Mouse (Mus musculus): ENCODE results near the gene Hist1h2ad.
"Not testable (repeated sequence)": the region's sequence is repeated elsewhere in the genome, so short reads cannot be mapped to it uniquely, and the experiment has no call there.

The Hist1h2ad gene

DNA sequence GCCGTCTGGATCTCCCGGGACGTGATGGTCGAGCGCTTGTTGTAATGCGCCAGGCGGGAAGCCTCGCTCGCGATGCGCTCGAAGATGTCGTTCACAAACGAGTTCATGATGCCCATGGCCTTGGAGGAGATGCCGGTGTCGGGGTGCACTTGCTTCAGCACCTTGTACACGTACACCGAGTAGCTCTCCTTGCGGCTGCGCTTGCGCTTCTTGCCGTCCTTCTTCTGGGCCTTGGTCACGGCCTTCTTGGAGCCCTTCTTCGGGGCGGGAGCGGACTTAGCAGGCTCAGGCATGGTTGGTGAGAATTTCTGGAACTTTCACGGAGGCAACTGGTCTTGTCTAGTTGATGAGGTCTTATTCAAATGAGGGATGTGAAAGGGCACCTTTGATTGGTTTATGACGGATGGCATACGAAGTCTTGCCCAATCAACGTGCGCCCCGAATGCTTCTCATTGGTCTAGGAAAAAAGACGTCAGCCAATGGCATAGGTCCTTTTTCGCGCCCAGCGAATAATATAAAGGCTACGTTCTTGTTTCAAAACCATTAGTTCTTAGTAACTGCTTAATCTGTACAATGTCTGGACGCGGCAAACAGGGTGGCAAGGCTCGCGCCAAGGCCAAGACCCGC, at the start of gene Hist1h2ad, which contains the start of gene Hist1h2bf:
Gene Hist1h2ad, plus strand, starts transcription at position 484 of the 627 bp plus-strand sequence.
Gene Hist1h2bf, minus strand, starts transcription at position 299 of the 627 bp plus-strand sequence.
- DNase-seq (ENCODE audit: low read depth, low spot score): peak; percentile 99

DNA sequence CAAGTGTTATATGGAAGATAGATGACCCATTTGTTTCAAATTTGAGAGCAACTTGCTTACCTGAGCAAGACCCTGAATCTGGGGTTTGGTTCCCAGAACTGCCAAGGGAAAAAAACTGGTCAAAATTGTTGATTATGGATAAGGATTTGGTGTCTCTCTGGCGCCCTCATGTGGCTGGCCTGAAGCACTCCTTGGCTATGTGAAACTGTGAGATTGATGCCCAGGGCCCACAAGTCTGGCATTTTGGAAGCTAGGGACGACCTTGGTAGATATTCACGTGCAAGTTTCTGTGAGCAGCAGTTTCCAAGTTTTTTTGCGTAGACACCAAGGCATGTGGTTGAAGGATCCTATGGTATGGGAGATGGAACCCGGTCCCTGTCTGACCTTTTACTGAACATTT, 49.5 kb upstream of the Hist1h2ad start:
- peak; percentile 81 for DNase-seq (ENCODE audit: low read depth, low spot score)

DNA sequence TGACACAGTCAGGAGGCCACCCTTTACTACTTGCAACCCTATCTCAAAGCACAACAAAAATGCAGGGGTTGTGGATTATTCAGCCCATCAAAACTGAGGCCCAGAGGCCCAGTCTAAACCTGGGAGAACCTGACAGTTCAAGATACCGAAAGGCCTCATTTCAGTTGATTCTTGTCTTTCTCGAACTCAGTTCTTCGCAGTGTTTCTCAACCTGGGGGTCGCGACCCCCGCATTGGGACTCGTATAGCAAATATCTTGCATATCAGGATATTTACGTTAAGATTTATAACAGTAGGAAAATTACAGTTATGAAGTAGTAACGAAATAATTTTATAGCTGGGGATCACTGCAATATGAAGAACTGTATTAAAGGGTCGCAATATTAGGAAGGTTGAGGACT, 48.3 kb upstream of the Hist1h2ad start:
- no peak for DNase-seq (ENCODE audit: low read depth, low spot score)

DNA sequence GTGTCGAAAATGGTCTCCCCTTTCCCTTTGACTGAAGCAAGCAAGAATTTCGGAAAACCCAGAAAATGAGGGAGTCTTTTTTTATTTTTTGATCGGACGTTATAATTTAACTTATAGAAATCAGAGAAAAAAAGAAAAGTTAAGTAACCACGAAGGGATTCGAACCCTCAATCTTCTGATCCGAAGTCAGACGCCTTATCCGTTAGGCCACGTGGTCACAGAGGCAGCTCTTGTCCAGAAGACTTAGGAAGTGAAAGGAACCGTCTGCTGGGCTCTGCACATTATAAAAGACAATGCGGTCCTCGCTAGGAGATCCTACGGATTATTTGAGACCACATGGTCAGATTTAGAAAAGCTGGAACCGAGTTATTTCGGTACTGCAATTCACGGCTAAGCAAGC, 47.9 kb upstream of the Hist1h2ad start:
- DNase-seq (ENCODE audit: low read depth, low spot score): peak; percentile 81

DNA sequence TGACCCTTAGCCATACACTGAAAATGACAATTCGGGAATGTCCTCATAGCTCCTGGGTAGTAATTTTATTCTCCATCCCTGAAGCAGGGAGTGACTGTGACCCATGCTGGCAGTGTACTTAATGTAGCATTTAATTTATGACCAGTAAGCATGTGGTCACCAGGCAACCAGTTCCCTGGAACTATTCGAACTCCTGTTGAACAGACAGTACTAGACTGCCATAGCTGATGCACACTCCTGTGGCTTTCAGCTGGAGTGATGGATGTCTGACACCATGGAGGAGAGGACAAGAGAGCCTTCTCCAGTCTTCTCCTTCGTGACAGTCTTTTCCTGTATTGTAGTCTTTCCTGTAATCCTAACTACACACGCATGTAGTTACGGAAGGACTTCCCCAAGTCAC, 45.2 kb upstream of the Hist1h2ad start:
- DNase-seq (ENCODE audit: low read depth, low spot score): no peak

DNA sequence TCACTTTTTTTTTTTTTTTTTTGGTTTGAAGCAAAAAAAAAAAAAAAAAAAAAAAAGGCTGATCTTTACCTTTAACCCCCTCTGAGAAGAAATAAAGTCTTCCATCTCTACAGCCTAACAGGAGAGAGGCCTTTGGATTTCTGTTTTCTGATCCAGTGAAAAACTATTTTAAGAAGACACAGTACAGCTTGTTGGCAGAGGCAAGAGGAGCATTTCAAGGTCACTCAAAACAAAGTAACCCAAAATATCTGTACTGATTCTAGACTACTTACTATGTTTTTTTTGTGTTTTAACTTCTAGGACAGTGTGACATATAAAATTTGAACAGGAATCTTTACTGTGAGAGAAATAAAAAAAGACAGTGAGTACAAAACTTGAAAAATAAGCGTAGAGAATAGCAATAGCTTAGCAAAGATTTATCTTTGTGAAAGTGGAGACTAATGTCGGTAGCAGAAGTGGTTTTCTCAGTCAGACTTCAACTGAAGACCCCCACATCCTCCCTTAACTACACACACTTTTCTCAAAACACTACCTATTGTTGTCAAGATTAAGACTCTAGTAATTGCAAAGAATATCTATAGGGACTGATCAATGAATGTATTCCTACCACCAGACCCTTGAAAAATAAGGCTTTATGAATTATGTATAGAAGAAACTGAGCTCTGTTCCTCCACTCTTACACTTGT, 44.6 kb upstream of the Hist1h2ad start:
- DNase-seq (ENCODE audit: low read depth, low spot score): no peak

DNA sequence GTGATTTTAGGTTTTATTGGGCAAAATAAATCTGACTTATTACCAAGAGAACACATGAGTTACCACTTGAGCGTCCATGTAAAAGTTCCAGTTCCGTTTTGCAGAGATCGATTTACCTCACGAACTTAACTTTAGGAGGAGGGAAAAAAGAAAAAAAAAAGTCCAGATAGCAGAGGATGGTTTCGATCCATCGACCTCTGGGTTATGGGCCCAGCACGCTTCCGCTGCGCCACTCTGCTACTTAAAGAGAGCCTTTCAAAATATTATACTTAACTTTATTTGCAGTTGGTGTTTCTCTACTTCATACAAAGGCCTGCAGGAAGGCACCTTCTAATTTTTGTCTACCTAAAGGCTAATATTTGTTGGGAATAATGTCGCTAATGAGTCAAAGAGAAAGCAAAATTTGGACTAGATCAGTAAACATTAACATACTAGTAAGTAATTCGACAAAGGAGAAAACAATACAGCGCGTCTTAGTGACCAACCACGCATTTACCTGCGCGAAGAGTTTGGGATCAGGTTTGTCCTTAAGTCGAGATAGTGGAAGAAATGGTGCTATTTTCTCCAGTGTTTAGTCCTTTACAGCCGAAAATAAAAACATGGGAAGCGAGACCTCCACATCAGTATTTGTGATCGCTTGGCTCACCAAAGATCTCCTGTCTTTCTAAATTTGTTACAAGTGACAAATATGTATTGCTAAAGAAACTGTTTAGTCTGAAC, 43.8 kb upstream of the Hist1h2ad start:
- DNase-seq (ENCODE audit: low read depth, low spot score): peak; percentile 70

DNA sequence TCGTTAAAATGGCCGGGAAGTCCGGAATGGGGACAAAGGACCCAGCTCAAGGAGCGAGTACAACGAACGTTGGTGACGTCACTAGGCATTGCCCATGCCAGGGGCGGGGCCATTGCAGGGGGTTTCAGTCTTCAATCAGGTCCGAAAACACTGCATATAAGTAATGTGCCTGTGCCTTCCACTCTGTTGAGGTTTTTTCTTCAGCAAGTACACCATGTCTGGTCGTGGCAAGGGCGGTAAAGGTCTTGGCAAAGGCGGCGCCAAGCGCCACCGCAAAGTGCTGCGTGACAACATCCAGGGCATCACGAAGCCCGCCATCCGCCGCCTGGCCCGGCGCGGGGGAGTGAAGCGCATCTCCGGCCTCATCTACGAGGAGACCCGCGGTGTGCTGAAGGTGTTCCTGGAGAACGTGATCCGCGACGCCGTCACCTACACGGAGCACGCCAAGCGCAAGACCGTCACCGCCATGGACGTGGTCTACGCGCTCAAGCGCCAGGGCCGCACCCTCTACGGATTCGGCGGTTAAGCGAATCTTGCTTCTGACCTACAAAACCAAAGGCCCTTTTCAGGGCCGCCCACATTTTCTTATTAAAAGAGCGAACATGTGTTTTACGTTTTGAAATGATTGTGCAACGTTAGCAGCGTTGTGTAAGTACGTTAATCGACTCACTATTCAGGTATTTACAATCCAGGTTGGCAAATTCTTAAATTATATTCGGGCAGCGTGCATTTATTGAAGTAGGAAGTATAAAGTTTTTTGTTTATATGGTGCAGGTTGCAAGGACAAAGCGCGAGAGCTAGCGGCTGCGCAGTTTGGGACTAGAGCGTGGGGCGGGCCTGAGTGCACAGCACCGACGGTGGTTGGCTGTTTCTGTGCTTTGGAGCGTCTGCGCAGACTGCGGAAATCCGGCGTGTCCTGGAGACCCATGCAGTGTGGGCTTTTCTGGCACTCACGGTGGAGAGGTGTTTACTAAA, 43.0 kb upstream of the Hist1h2ad start, which contains the start of gene Hist1h4h:
Gene Hist1h4h, plus strand, starts transcription at position 150 of the 975 bp plus-strand sequence.
- peak; percentile 94 for DNase-seq (ENCODE audit: low read depth, low spot score)

DNA sequence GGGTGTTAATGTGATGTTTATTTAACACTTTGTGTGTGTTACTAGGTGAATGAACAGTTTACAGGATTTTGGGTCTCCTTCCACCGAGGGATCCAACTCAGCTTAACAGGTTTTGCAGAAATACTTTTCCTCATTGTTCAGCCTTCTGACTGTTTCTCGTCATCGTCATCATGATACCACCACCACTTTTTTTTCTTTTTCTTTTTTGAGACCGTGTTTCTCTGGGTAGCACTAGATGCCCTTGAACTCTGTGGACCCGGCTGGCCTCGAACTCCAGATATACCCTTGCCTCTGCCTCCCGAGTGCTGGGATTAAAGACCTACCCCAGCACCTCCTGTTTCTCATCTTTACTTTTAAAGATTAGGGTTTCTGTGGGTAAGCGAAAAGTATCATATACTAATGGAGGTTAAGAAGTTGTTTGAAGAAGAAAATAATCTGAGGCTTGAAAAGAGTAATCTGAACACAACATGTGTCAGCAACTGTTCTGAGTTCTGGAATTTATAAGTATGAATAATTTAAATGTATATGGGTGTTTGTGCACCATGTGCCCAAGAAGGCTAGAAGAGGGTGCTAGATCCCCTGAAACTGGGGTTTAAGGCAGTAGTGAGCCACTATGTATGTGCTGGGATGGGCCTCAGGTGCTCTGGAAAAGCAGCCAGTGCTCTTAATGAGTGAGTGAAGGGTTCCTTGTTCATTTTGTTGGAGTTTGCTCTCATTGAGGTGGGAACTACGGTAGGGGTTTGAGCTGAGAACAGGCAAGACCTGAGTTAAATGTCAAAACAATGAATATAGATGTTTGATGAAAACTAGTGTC, 41.7 kb upstream of the Hist1h2ad start:
- no peak for DNase-seq (ENCODE audit: low read depth, low spot score)

DNA sequence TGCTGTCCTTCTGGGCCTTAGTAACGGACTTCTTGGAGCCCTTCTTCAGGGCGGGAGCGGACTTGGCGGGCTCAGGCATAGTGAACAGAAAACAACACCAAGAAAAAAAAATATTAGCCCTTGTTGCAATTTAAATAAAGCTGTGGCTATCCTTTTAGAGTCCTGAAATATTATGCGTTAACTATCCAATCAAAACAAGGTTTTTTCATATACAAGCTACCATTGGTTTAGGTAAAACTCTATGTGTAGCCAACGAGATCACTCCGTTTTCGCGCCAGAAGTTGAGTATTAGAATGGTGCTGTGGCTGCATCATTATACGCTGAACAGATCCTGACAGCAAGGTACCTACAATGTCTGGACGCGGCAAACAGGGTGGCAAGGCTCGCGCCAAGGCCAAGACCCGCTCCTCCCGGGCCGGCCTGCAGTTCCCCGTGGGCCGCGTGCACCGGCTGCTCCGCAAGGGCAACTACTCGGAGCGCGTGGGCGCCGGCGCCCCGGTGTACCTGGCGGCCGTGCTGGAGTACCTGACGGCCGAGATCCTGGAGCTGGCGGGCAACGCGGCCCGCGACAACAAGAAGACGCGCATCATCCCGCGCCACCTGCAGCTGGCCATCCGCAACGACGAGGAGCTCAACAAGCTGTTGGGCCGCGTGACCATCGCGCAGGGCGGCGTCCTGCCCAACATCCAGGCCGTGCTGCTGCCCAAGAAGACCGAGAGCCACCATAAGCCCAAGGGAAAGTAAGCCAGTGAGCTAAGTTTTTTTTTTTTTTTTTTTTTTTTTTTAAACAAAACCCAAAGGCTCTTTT, 40.4 kb upstream of the Hist1h2ad start, which contains the start of gene Hist1h2af:
Gene Hist1h2af, plus strand, starts transcription at position 347 of the 808 bp plus-strand sequence.
- peak; percentile 87 for DNase-seq (ENCODE audit: low read depth, low spot score)

DNA sequence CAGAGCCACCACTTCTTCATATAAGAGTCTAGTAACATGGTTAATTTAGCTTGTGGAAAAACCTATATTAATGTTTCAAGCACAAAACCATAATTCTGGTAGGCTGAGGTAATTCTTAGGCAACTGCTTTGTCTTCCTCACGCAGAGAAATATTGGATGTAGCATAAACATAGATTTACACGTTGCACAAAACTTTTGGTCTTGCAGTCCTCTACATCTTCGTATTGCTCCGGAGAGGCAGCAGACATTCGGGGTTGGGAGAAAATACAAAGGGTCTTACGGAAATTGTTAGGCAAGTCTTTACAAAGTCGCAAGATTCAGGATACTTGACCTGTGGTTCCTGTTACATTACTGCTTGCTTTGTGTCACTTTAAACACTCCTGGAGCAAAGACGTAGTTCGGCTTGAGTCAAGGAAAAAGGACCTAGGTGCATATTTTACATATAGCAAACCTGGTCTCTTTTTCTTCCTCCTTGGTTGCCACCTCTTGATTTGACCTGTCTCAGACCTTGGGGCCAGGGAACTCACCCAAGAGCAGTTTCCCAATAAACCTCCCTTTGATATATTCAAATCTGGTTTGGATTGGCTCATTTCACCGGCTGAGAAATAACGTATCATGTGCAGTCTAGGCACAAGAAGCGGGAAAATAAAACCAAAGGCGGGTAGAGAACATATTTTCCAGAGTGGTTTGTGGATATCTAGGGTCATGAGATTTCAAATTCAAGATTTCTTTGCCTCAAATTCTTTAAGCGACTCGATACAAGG, 39.6 kb upstream of the Hist1h2ad start:
- no peak for DNase-seq (ENCODE audit: low read depth, low spot score)

DNA sequence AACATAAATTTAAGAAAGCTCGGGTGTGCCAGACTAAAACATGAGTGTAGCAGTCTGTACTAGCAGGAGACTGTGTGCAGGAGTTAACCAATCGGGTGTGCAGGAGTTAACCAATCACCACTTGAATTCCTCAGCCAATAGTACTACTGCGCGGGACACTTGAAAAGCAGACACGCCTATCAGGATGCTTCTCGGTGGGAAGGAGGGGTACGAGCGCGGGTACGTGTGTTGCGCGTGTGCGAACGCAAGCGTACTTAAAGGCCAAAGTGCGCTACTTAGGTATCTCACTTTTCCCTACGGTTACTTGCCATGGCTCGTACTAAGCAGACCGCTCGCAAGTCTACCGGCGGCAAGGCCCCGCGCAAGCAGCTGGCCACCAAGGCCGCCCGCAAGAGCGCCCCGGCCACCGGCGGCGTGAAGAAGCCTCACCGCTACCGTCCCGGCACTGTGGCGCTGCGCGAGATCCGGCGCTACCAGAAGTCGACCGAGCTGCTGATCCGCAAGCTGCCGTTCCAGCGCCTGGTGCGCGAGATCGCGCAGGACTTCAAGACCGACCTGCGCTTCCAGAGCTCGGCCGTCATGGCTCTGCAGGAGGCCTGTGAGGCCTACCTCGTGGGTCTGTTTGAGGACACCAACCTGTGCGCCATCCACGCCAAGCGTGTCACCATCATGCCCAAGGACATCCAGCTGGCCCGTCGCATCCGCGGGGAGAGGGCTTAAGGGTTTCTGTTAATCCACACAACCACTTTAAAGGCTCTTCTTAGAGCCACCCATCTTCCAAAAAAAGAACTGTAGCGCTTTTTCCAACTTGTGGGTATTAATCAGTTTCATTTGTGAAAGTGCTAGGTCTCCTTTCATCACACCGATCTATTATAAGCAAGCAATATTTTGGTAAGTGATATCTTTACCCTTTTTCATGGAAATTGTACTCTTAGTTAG, 38.8 kb upstream of the Hist1h2ad start, which contains the start of gene Hist1h3g:
Gene Hist1h3g, plus strand, starts transcription at position 286 of the 939 bp plus-strand sequence.
- DNase-seq (ENCODE audit: low read depth, low spot score): peak; percentile 94

DNA sequence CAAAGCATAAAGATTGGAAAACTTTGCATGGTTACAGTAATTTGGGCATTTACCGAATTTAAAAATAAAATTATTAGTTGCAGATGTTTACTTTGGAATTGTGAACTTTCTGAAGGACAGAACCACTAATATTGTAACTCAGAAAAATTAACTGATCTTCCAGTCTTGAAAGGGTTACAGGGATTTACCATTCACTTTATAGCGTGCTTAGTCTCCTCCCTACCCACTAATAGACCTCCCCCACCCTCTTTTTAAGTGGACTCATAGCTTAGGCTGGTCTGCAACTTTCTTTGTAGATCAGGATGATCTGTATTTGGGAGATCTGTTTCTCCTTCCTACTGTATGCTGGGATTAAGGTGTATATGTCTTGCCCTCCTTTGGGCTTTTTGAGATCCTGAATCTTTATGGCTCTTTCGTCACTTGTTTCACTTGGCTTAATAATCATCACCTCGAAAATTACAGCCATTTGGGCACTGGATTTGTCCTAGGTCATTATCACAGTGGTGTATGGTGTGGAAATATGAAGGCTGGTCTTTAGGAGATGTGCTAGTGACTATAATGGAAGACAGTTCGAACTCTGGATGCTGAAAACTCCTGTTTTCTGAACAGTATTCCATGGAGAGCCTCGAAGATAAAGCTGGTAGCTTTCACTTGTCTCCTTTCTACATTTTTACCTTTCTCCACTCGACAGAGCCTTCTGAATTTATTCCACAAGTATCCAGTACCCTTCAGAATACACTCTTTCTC, 37.9 kb upstream of the Hist1h2ad start:
- DNase-seq (ENCODE audit: low read depth, low spot score): no peak

DNA sequence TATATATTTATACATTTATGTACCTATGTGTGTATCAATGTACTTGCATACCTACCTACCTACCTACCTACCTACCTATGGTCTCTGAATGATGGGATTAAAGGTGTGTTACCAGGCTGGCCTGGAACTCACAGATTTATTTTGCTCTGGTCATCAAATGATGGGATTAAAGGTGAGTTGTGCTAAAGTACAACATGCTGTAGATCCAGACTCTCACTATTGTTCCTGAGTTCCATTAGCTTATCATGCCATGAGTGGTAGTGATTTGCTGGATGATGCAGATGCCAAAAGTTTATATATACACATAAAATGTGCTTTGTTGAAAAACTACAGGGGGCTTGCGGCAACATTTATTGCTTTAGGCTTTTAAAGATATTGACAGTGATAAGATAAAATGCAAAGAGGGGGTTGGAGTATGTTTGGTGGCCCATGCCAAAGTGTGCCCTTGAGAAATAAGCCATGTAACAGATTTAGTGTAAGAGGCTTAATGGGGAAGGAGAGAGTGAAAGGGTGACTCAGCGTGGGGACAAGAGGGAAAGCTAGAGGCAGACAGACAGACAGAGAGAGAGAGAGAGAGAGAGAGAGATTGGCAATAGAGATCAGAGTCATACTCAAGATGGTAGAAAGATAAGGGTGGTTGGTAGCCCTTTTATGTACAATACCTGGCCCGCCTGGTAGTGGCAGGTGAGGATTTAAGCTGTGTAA, 37.0 kb upstream of the Hist1h2ad start:
- no peak for DNase-seq (ENCODE audit: low read depth, low spot score)

DNA sequence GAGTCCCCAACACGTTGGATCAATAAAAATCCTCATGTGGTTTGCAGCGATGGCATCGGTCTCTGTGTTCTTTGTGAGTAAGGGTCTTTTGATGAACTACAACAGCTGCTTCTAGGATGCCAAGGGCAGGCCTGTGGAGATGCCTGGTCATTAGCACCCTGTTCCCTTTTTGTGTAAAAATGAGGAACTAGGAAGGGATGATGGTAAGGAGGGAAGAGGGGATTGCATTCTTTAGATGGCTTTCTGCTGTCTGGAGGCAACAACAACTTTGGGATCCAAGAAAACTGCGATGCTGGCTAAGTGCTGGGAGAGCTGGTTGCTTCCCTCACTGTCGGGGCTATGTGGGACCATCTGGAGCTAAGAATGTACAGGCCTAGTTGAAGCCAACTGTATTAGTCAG, 35.9 kb upstream of the Hist1h2ad start:
- DNase-seq (ENCODE audit: low read depth, low spot score): no peak

DNA sequence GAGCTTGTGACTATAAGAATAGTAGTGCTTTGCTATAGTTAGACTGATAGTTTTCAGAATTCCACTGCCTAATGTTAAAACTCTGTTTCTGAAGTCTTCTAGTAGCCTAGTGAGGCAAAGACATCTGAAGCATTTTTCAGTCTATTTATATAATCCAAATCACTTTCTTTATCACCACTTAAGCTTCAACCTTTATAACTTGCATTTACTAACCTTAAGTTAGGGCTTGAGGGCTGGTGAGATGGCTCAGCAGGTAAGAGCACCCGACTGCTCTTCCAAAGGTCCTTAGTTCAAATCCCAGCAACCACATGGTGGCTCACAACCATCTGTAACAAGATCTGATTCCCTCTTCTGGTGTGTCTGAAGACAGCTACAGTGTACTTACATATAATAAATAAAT, 34.4 kb upstream of the Hist1h2ad start:
- DNase-seq (ENCODE audit: low read depth, low spot score): not testable (repeated sequence)

All from c-Kit-negative CD71-positive TER-119-positive erythroid progenitor cells, embryonic 14.5 days (primary cell).